In the genomic region with DNA sequence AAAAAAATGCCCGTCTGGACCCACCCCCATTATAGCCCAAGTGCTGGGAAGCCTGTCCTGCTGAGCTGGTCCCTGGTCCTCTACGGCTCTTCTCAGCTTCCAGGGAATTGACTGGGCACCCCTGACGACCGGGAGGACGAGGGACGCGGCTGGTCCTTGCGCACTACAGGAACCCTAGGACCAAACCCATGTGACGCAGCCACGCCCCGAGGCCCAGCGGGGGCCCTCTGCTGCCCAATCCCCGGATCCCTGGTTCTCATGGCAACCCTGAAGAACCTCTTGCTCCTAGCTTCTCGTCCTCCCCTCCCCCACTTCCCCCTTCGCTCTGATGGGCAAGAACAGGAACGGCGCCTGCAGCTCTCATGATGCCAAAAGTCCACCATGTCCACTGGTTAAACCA, we compare ENCODE assay signal across 8 mouse cellular contexts. TPM values are rescaled to one million over a fixed set of nuclear protein-coding genes. Genes with fewer than 3 reads are reported as not detected.
DNase-seq lines count a peak whose midpoint lies in the region; ATAC-seq lines count a peak whose summit lies in the region.

No protein-coding gene starts in this region.

- H3K4me1 ChIP-seq in lung, embryonic 15.5 days = peaks cover 12% of the 10 kb centered on the region; the same call in 1 of the 2 replicates
- no peaks in the 10 kb centered on the region for H3K4me1 ChIP-seq in embryonic facial prominence, embryonic 15.5 days
- no peaks in the 10 kb centered on the region for H3K4me1 ChIP-seq in midbrain, embryonic 14.5 days (ENCODE audit: control insufficient read depth, insufficient read depth, low read length)

- 53% methylated on average over 17 of the region's 17 CpGs for WGBS in lung, embryonic 15.5 days
- WGBS in embryonic facial prominence, embryonic 15.5 days = 50% methylated on average over 17 of the region's 17 CpGs
- WGBS in midbrain, embryonic 14.5 days = 50% methylated on average over 17 of the region's 17 CpGs

- H3K27ac ChIP-seq in lung, embryonic 15.5 days = no peak overlapping the region
- no peak overlapping the region for H3K27ac ChIP-seq in embryonic facial prominence, embryonic 15.5 days (replicated peaks)
- H3K27ac ChIP-seq in midbrain, embryonic 14.5 days (replicated peaks; ENCODE audit: low read depth, low read length) = peak overlapping the region; percentile 78

- peaks cover 94% of the 10 kb centered on the region for H3K27me3 ChIP-seq in lung, embryonic 15.5 days
- peaks cover 82% of the 10 kb centered on the region for H3K27me3 ChIP-seq in embryonic facial prominence, embryonic 15.5 days
- peaks cover 78% of the 10 kb centered on the region for H3K27me3 ChIP-seq in midbrain, embryonic 14.5 days (ENCODE audit: control insufficient read depth, insufficient read depth, low read length)

- DNase-seq in lung, postnatal 25 days (ENCODE audit: low spot score) = no peak
- DNase-seq in layer of hippocampus, adult 18-20 months (ENCODE audit: low spot score in 2 of 2) = peak; percentile 22 to 55
- DNase-seq in midbrain, embryonic 14.5 days = peak; percentile 74
- no peak for DNase-seq in MN1 (ENCODE audit: low spot score)
- no peak for DNase-seq in spleen, postnatal 4 days (ENCODE audit: low spot score in 2 of 2)

- peaks cover 63% of the 10 kb centered on the region for H3K36me3 ChIP-seq in lung, embryonic 15.5 days
- H3K36me3 ChIP-seq in embryonic facial prominence, embryonic 15.5 days = peaks cover 51% of the 10 kb centered on the region
- no peaks in the 10 kb centered on the region for H3K36me3 ChIP-seq in midbrain, embryonic 14.5 days (ENCODE audit: control insufficient read depth, insufficient read depth, low read length)

- H3K9ac ChIP-seq in lung, embryonic 15.5 days = no peak overlapping the region
- H3K9ac ChIP-seq in embryonic facial prominence, embryonic 15.5 days = no peak overlapping the region
- H3K9ac ChIP-seq in midbrain, embryonic 14.5 days (replicated peaks; ENCODE audit: low read length) = peak overlapping the region; percentile 49

- H3K4me2 ChIP-seq in lung, embryonic 15.5 days = peak overlapping the region; percentile 57
- H3K4me2 ChIP-seq in embryonic facial prominence, embryonic 15.5 days (replicated peaks) = peak overlapping the region; percentile 49
- peak overlapping the region; percentile 58 for H3K4me2 ChIP-seq in midbrain, embryonic 14.5 days (ENCODE audit: low read length)

- peak overlapping the region; percentile 26; the same call in 1 of the 2 replicates for H3K4me3 ChIP-seq in lung, embryonic 15.5 days
- peak overlapping the region; percentile 32 for H3K4me3 ChIP-seq in embryonic facial prominence, embryonic 15.5 days (replicated peaks)
- peak overlapping the region; percentile 41 for H3K4me3 ChIP-seq in midbrain, embryonic 14.5 days (replicated peaks; ENCODE audit: low read depth, low read length)

- H3K9me3 ChIP-seq in lung, embryonic 15.5 days = peaks cover 19% of the 10 kb centered on the region
- peaks cover 23% of the 10 kb centered on the region for H3K9me3 ChIP-seq in embryonic facial prominence, embryonic 15.5 days (replicated peaks)
- peaks cover 25% of the 10 kb centered on the region for H3K9me3 ChIP-seq in midbrain, embryonic 14.5 days (ENCODE audit: control insufficient read depth, low read length)

- 0 out of 2 replicates have a peak, but pooled peaks have one; percentile 5 for ATAC-seq in lung, embryonic 15.5 days (ENCODE audit: borderline replicate concordance, extremely low read depth, low FRiP score, low TSS enrichment)
- ATAC-seq in embryonic facial prominence, embryonic 15.5 days (ENCODE audit: insufficient number of reproducible peaks, low FRiP score, low TSS enrichment, low read depth) = no peak
- ATAC-seq in midbrain, embryonic 14.5 days (ENCODE audit: low FRiP score, low TSS enrichment) = peak; percentile 40
- ATAC-seq in activated CD4-positive, CD25-positive, alpha-beta regulatory T cell, adult 4 months = no peak

RNA-seq across cellular contexts. Expression of gene Grb10, which starts 11.8 kb away (rescaled TPM):
- polyA plus RNA-seq in lung, embryonic 15.5 days (2015; fragmentation: Nextera tagmentation; extraction: Ambion mirVana) = 600 and 609 TPM in 2 replicates
- polyA plus RNA-seq in embryonic facial prominence, embryonic 15.5 days (2015; fragmentation: Nextera tagmentation; extraction: Ambion mirVana) = 396 and 421 TPM in 2 replicates
- total RNA-seq in layer of hippocampus, adult 18-20 months (2021) = 10 to 100 TPM; 27.5 to 30.9 TPM
- 45.1 and 51.0 TPM in 2 replicates for polyA plus RNA-seq in midbrain, embryonic 14.5 days (2014; fragmentation: Nextera tagmentation; extraction: Ambion mirVana)
- not detected for polyA plus RNA-seq in activated CD4-positive, CD25-positive, alpha-beta regulatory T cell, adult 4 months (2017; shearing (Covaris generic))

Comparison
In these comparisons a context has a peak if more than half of its experiments do, and no peak if none do; other contexts are left out.
1. ATAC-seq: peak in lung, embryonic 15.5 days (single experiment) and midbrain, embryonic 14.5 days (single experiment); none in embryonic facial prominence, embryonic 15.5 days (single experiment) and activated CD4-positive, CD25-positive, alpha-beta regulatory T cell, adult 4 months (single experiment).
2. DNase-seq: peak in layer of hippocampus, adult 18-20 months (2 of 2) and midbrain, embryonic 14.5 days (single experiment); none in lung, postnatal 25 days (single experiment), MN1 (single experiment) and spleen, postnatal 4 days (0 of 2).
3. RNA of gene Grb10, which starts 11.8 kb away (polyA plus RNA-seq): 600 to 609 TPM in lung, embryonic 15.5 days, 396 to 421 TPM in embryonic facial prominence, embryonic 15.5 days and 45.1 to 51.0 TPM in midbrain, embryonic 14.5 days; not detected in activated CD4-positive, CD25-positive, alpha-beta regulatory T cell, adult 4 months; every median in the first group is over 10 times any median in the second.
4. Peak in every context shown above with its lines, with median percentiles within 50 percentile points of each other: H3K4me2 ChIP-seq and H3K4me3 ChIP-seq.